Mouse (Mus musculus) CH12.LX (cell line): ENCODE data around the gene Scly. TPM values are rescaled to one million over a fixed set of nuclear protein-coding genes. Genes with fewer than 3 reads are reported as not detected.

Source experiments
- DNase-seq: peaks from one replicate; pipeline ENCODE4 v3.0.0-alpha.2; 2013; ENCODE audit errors: extremely low read depth
- H3K27ac ChIP-seq: 2 replicates; pipeline ENCODE4 v1.5.1; 2012; ENCODE audit warnings: low read depth, mild to moderate bottlenecking, control low read depth, moderate library complexity; ENCODE audit not compliant: insufficient read depth
- H3K27me3 ChIP-seq: replicated peaks from 2 replicates; pipeline ENCODE3; 2012; ENCODE audit warnings: inconsistent platforms
- H3K36me3 ChIP-seq, 2 experiments: replicated peaks in 1 of 2; 2 replicates each; pipeline versions ENCODE3 to v1.6.1; 2012; ENCODE audit warnings: inconsistent platforms in 1 of 2, low read length in 1 of 2, mild to moderate bottlenecking in 1 of 2, mixed read lengths in 1 of 2, moderate library complexity in 1 of 2; ENCODE audit not compliant: control insufficient read depth in 1 of 2, insufficient read depth in 1 of 2
- H3K4me1 ChIP-seq, 2 experiments: 2 replicates each; pipeline ENCODE4 v1.6.1; 2012; ENCODE audit warnings: inconsistent platforms in 1 of 2, moderate library complexity in 1 of 2; ENCODE audit not compliant: insufficient read depth in 2 of 2, control insufficient read depth in 1 of 2
- H3K4me2 ChIP-seq: 2 replicates; pipeline ENCODE4 v1.6.1; 2012; ENCODE audit warnings: low read depth, mild to moderate bottlenecking, control low read depth; ENCODE audit not compliant: poor library complexity, insufficient read depth, severe bottlenecking
- H3K4me3 ChIP-seq, 3 experiments: fragments of 150-350 bp in 1 of 3; sonication (generic) in 1 of 3; replicated peaks in 1 of 3; 2 replicates each; pipeline versions ENCODE3 to v1.5.1; 2011 to 2012; ENCODE audit warnings: low read depth in 2 of 3, low read length in 2 of 3, mild to moderate bottlenecking in 2 of 3, moderate library complexity in 2 of 3, control low read depth in 1 of 3, improper control_type of control experiment in 1 of 3, inconsistent platforms in 1 of 3, mixed read lengths in 1 of 3; ENCODE audit not compliant: poor library complexity in 1 of 3
- H3K79me2 ChIP-seq: replicated peaks from 2 replicates; pipeline ENCODE4 v1.6.1; 2012; ENCODE audit warnings: mild to moderate bottlenecking, moderate library complexity; ENCODE audit not compliant: control insufficient read depth, poor library complexity, insufficient read depth, severe bottlenecking; ENCODE audit errors: extremely low read depth
- H3K9ac ChIP-seq: 2 replicates; pipeline ENCODE4 v1.6.1; 2012; ENCODE audit warnings: low read depth, mild to moderate bottlenecking, control low read depth, moderate library complexity; ENCODE audit not compliant: insufficient read depth
- H3K9me3 ChIP-seq: replicated peaks from 2 replicates; pipeline ENCODE3; 2012; ENCODE audit warnings: low read length, inconsistent platforms, mixed read lengths
- CHD2 ChIP-seq: IDR thresholded peaks from 2 replicates; pipeline ENCODE4 v1.6.1; 2011; ENCODE audit warnings: low read length, improper control_type of control experiment
- CTCF ChIP-seq, 2 experiments: IDR thresholded peaks in 1 of 2; conservative IDR thresholded peaks in 1 of 2; 2 replicates each; pipeline ENCODE4 v1.5.1; 2011 to 2012; ENCODE audit warnings: low read depth in 2 of 2, low read length in 2 of 2, improper control_type of control experiment in 1 of 2, inconsistent platforms in 1 of 2, mild to moderate bottlenecking in 1 of 2, moderate library complexity in 1 of 2
- E2F4 ChIP-seq: IDR thresholded peaks from 2 replicates; pipeline ENCODE4 v1.6.1; 2011; ENCODE audit warnings: low read depth, low read length, improper control_type of control experiment; ENCODE audit not compliant: insufficient replicate concordance
- ELF1 ChIP-seq: IDR thresholded peaks from 2 replicates; pipeline ENCODE4 v1.6.1; 2014; ENCODE audit warnings: low read depth, mild to moderate bottlenecking, inconsistent platforms, low read length, improper control_type of control experiment
- IRF4 ChIP-seq: IDR thresholded peaks from 2 replicates; pipeline ENCODE4 v1.6.1; 2014; ENCODE audit warnings: low read depth, mild to moderate bottlenecking, inconsistent platforms, low read length, improper control_type of control experiment
- KAT2A ChIP-seq: IDR thresholded peaks from 2 replicates; pipeline ENCODE4 v1.6.1; 2012; ENCODE audit warnings: low read length, improper control_type of control experiment, inconsistent platforms; ENCODE audit not compliant: insufficient replicate concordance
- MAX ChIP-seq: IDR thresholded peaks from 2 replicates; pipeline ENCODE4 v1.6.1; 2011; ENCODE audit warnings: low read length, improper control_type of control experiment
- MAZ ChIP-seq: IDR thresholded peaks from 2 replicates; pipeline ENCODE4 v1.6.1; 2012; ENCODE audit warnings: low read depth, mild to moderate bottlenecking, inconsistent platforms, low read length, improper control_type of control experiment, moderate library complexity
- MYC ChIP-seq: IDR thresholded peaks from 2 replicates; pipeline ENCODE4 v1.6.1; 2011; ENCODE audit warnings: low read depth, mild to moderate bottlenecking, improper control_type of control experiment, low read length
- POLR2AphosphoS2 ChIP-seq: IDR thresholded peaks from 2 replicates; pipeline ENCODE4 v1.6.1; 2011; ENCODE audit warnings: low read depth, low read length, improper control_type of control experiment
- RAD21 ChIP-seq: IDR thresholded peaks from 2 replicates; pipeline ENCODE4 v1.6.1; 2011; ENCODE audit warnings: low read depth, mild to moderate bottlenecking, low read length, improper control_type of control experiment, moderate library complexity
- RCOR1 ChIP-seq: conservative IDR thresholded peaks from 2 replicates; pipeline ENCODE4 v1.6.1; 2012; ENCODE audit warnings: low read depth, mild to moderate bottlenecking, inconsistent platforms, low read length, improper control_type of control experiment
- USF1 ChIP-seq: IDR thresholded peaks from 2 replicates; pipeline ENCODE4 v1.6.1; 2014; ENCODE audit warnings: low read depth, mild to moderate bottlenecking, inconsistent platforms, low read length, improper control_type of control experiment
- USF2 ChIP-seq: conservative IDR thresholded peaks from 2 replicates; pipeline ENCODE4 v1.6.1; 2011; ENCODE audit warnings: low read depth, low read length, improper control_type of control experiment
- ZC3H11A ChIP-seq: IDR thresholded peaks from 2 replicates; pipeline ENCODE4 v1.6.1; 2012; ENCODE audit warnings: low read depth, mild to moderate bottlenecking, inconsistent platforms, low read length, improper control_type of control experiment
- ZMIZ1 ChIP-seq: IDR thresholded peaks from 2 replicates; pipeline ENCODE4 v1.6.1; 2012; ENCODE audit warnings: low read depth, mild to moderate bottlenecking, inconsistent platforms, low read length, improper control_type of control experiment
- dilution Hi-C: fragments of 300-500 bp; cut with MboI; formaldehyde crosslinking; loops from 2 replicates; pipeline ENCODE4 v1.14.3; 2020; ENCODE audit warnings: low sequenced_read_pairs; ENCODE audit not compliant: extremely low pct_unique_long_range_greater_than_20kb, extremely low pct_ligation_motif_present
- in situ Hi-C: fragments of 300-500 bp; cut with MboI; formaldehyde crosslinking; loops from 3 replicates; pipeline ENCODE4 v1.14.3; 2019; ENCODE audit warnings: low sequenced_read_pairs, low pct_ligation_motif_present, low pct_unique_long_range_greater_than_20kb, mixed read lengths
- polyA plus RNA-seq: library from polyadenylated mRNA; unstranded; fragments of >175 nt; gene quantifications from 2 replicates; pipeline ENCODE4 v1.2.1, GENCODE M21; 2012; ENCODE audit warnings: low read depth; ENCODE audit not compliant: insufficient read length
- total RNA-seq, 2 experiments: library from RNA; depleted of rRNA; stranded (reverse); fragments of 300-350 nt in 1 of 2; fragments of >200 nt in 1 of 2; gene quantifications; 2 replicates each; pipeline ENCODE4 v1.2.3; 2012 to 2014

Scly gene
- total and polyA plus RNA-seq, 3 experiments, result 15.8 to 71.2 (median 25.6) TPM

GRCm38 (mm10) chr1:91302021-91302420, 3.9 kb downstream of the Scly start:
- Histone ChIP-seq H3K4me2 (no peak overlapping the region), H3K4me1 (peaks cover 5 to 34% of the 10 kb centered on the region in 2 experiments), H3K9ac (no peak overlapping the region), H3K27me3 (no peaks in the 10 kb centered on the region), H3K27ac (no peak overlapping the region), H3K4me3 (no peak overlapping the region), H3K79me2 (peaks cover 5% of the 10 kb centered on the region; the same call in 1 of the 2 replicates), H3K36me3 (peaks cover 46 to 61% of the 10 kb centered on the region in 2 experiments), H3K9me3 (no peaks in the 10 kb centered on the region)
- TF ChIP-seq CHD2 (no peak), MAZ (no peak), USF2 (no peak), ZMIZ1 (no peak), E2F4 (no peak), KAT2A (no peak), RAD21 (no peak), IRF4 (no peak), ZC3H11A (no peak)
- in situ Hi-C loops, result no loop called here
- dilution Hi-C loops, result no loop called here
- DNase-seq, result no peak

GRCm38 (mm10) chr1:91304621-91305020, 6.5 kb downstream of the Scly start:
- Histone ChIP-seq H3K27ac (no peak overlapping the region), H3K9ac (no peak overlapping the region), H3K9me3 (no peaks in the 10 kb centered on the region), H3K4me1 (peaks cover 5 to 28% of the 10 kb centered on the region in 2 experiments), H3K36me3 (peaks cover 69 to 85% of the 10 kb centered on the region in 2 experiments), H3K27me3 (no peaks in the 10 kb centered on the region), H3K4me3 (no peak overlapping the region), H3K79me2 (0 out of 2 replicates have a peak, but pooled peaks cover 5% of the 10 kb centered on the region), H3K4me2 (no peak overlapping the region)
- in situ Hi-C loops (no loop called here), dilution Hi-C loops (no loop called here)
- DNase-seq, result no peak
- no peak for TF ChIP-seq POLR2AphosphoS2
- no peak for TF ChIP-seq RAD21
- TF ChIP-seq USF1, result no peak
- TF ChIP-seq MAX, result no peak
- TF ChIP-seq RCOR1, result no peak

- Histone ChIP-seq H3K4me1 (peaks cover 3 to 31% of the 10 kb centered on the region in 2 experiments), H3K4me3 (no peak overlapping the region), H3K27ac (no peak overlapping the region), H3K9ac (no peak overlapping the region), H3K9me3 (no peaks in the 10 kb centered on the region), H3K27me3 (no peaks in the 10 kb centered on the region), H3K4me2 (no peak overlapping the region), H3K79me2 (no peaks in the 10 kb centered on the region), H3K36me3 (peaks cover 60 to 92% of the 10 kb centered on the region in 2 experiments)
- dilution Hi-C loops, result no loop called here
- in situ Hi-C loops, result no loop called here
- DNase-seq, result no peak
- TF ChIP-seq CTCF (conservative IDR thresholded peaks at IDR 0.05 in 1 of 2, IDR thresholded peaks at IDR 0.05 in 1 of 2; ENCODE audit: low read depth in 2 of 2, low read length in 2 of 2) (no peak), ELF1 (no peak), MYC (no peak)
- TF ChIP-seq, all 38 proteins: peak for 0
Measured at GRCm38 (mm10) chr1:91309366-91310085, 11.4 kb downstream of the Scly start.
